Mouse (Mus musculus): ENCODE results near the gene Rasl10a. TPM values are rescaled to one million over a fixed set of nuclear protein-coding genes. Genes with fewer than 3 reads are reported as not detected.
"Not testable (repeated sequence)": the region's sequence is repeated elsewhere in the genome, so short reads cannot be mapped to it uniquely, and the experiment has no call there.

Rasl10a gene
- total RNA-seq, 4 experiments from 2014 or later, result 0.42 to 0.95 (median 0.59) TPM

DNA sequence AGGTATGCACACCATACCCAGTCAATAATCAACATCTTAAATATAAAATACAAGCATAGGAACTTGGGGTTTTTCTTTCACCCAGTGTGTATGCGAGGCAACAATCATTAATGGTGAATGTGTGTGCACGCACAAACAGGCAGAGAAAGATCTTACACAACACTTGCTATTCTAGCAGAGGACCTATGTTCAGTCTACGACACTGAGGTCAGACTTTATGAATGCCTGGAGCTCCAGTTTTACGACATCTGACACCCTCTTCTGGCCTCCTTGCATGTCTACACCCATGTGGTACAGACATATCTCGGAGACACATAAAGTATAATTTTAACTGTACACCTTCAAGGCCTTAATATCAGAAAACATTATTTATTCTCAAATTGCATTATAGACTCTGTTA, 18.9 kb downstream of the Rasl10a start:
- DNase-seq, result not testable (repeated sequence)

- DNase-seq, result peak; percentile 60
These were observed 31.2 kb downstream of the Rasl10a start for GRCm38 (mm10) chr11:5089147-5089546.

- DNase-seq, result no peak
These were observed 33.8 kb downstream of the Rasl10a start for GRCm38 (mm10) chr11:5091706-5092105.

- DNase-seq, result no peak
These were observed 37.9 kb downstream of the Rasl10a start for GRCm38 (mm10) chr11:5095877-5096276.

- DNase-seq, result no peak
These were observed 38.6 kb downstream of the Rasl10a start for GRCm38 (mm10) chr11:5096480-5097020.

- peak; percentile 47 for DNase-seq
These were observed 40.3 kb downstream of the Rasl10a start for GRCm38 (mm10) chr11:5098035-5098735.

- peak; percentile 94 for DNase-seq
These were observed 41.0 kb downstream of the Rasl10a start, which contains the start of the genes Rhbdd3 and Ewsr1 for GRCm38 (mm10) chr11:5098736-5099542. Gene Rhbdd3, plus strand, starts transcription at chr11:5098926. Gene Ewsr1, minus strand, starts transcription at chr11:5099266.

DNA sequence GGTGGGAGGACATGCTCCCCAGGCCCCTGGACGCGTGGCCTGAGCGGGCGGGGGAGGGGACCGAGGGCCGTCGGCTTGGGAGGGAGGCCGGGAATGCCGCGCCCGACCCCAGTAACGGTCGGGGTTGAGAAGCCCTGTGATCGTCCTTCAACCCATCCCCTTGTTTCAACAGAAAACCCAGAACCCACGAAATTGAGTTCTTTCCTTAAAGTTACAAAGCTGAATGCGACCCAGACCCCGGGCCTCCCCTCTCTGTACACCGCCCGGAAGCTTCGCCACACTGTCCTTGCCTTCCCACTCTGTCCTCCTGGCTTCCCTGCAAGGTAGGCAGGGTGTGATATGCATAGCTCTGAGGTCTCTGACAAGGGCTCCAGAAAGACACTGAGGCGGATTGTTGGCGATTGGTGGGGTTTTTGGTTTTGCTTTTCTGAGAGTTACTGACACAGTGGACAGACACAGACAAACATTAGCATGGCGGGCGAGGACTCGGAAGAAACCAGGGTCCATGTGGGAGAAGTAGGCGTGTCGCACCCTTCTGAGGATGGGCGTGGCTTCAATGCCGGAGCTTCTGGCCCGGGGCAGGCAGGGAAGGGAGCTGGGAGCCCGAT, 41.8 kb downstream of the Rasl10a start:
- DNase-seq, result peak; percentile 82

GRCm38 (mm10) chr11:5100283-5100682, 42.4 kb downstream of the Rasl10a start:
- DNase-seq, result no peak

DNA sequence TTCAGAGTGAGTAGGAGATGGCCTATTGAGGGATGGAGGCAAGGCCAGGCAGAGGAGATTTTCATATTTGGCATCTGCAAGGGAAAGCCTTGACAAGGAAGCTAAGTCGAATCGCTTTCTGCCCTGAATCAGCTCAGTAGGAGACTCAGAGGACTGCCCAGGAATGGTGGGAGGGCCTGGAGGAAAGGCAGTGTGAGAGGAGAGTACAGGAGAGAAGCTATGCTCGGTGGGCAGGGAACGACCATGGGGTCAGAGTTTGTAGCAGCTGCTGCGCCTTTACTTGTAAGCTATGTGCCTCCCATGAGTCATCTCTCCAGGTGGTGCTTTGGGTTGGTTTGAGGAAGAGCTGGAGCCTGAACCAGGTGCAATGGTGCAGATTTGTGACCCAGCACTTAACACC, 42.9 kb downstream of the Rasl10a start:
- DNase-seq, result no peak

- DNase-seq, result no peak
These were observed 43.7 kb downstream of the Rasl10a start for GRCm38 (mm10) chr11:5101641-5102040.

GRCm38 (mm10) chr11:5102384-5102783, 44.5 kb downstream of the Rasl10a start:
- DNase-seq, result no peak

GRCm38 (mm10) chr11:5103986-5104509, 46.1 kb downstream of the Rasl10a start:
- no peak for DNase-seq

DNA sequence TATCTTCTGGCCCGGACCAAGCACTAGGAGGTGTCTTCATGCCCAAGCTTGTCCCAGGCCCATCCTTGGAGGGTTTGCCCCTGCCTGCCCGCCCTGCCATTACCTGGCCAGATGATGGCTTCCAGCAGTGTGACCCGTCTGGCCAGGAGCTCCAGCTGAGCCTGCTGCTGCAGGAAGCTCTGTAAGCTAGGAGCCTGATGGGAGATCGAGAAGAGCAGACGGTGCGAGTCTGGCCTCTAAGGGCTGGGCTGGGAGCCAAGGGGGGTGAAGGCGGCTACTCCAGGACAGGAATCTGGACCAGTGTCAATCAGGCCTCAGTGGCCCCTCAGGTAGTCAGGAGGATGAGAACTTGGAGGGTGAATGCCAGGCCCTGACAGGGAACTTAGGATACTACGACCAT, 51.5 kb downstream of the Rasl10a start:
- no peak for DNase-seq

Small RNA genes lying within 50 kb of the gene (microRNA-seq; reads per million reads assigned to microRNA genes)
- gene Gm47296, result 0 reads per million in 2 experiments

Other genes with a start within 250 kb of the Rasl10a start
- gene Nf2, start 208.6 kb upstream of the Rasl10a start, total RNA-seq (2022), result 100 to 1,000 TPM in 2 of 4 experiments, 10 to 100 TPM in 2; 82.7 to 196 (median 122) TPM
- gene Nipsnap1, start 184.2 kb upstream of the Rasl10a start, total RNA-seq (2022), result 10 to 100 TPM; 32.7 to 66.5 (median 46.1) TPM
- gene Thoc5, start 162.8 kb upstream of the Rasl10a start, total RNA-seq (2022), result 10 to 100 TPM; 30.8 to 35.1 (median 33.8) TPM
- gene Nefh, start 110.1 kb upstream of the Rasl10a start, total RNA-seq (2022), result 1 to 10 TPM; 1.8 to 2.7 (median 2.3) TPM
- 10 to 100 TPM; 67.4 to 83.9 (median 73.4) TPM for gene Ap1b1, start 71.3 kb upstream of the Rasl10a start, total RNA-seq (2022)
- 10 to 100 TPM; 39.6 to 61.2 (median 53.6) TPM for gene Gas2l1, start 7.2 kb downstream of the Rasl10a start, total RNA-seq (2022)
- gene Rhbdd3, start 40.8 kb downstream of the Rasl10a start, total RNA-seq (2022), result 10 to 100 TPM; 19.8 to 31.3 (median 24.4) TPM
- gene Ewsr1, start 41.1 kb downstream of the Rasl10a start, total RNA-seq (2022), result 100 to 1,000 TPM; 207 to 451 (median 331) TPM
- 1 to 10 TPM; 3.7 to 6.6 (median 3.9) TPM for gene Emid1, start 94.1 kb downstream of the Rasl10a start, total RNA-seq (2022)
- gene Kremen1, start 203.4 kb downstream of the Rasl10a start, total RNA-seq (2022), result 10 to 100 TPM; 20.9 to 30.7 (median 26.3) TPM